Mouse (Mus musculus) heart, adult 2 months (tissue): ENCODE measurements at regions not wholly inside any gene's neighbourhood (a gene's known extent, or its start where the extent isn't known, plus 50 kb on each side); places are given as distances from the start of the nearest gene placed in this dataset.
"Not testable (repeated sequence)": the region's sequence is repeated elsewhere in the genome, so short reads cannot be mapped to it uniquely, and the experiment has no call there.

Source experiments
- DNase-seq, 2 experiments: peaks; one replicate each; pipeline ENCODE4 v3.0.0; 2021
- H3K27ac ChIP-seq: fragments of 200-600 bp; 2 replicates; pipeline ENCODE4 v1.8.1; 2022
- H3K27me3 ChIP-seq: fragments of 200-500 bp; 2 replicates; pipeline ENCODE4 v1.6.1; 2012; ENCODE audit warnings: mild to moderate bottlenecking, low read length, inconsistent platforms, mixed read lengths; ENCODE audit not compliant: control insufficient read depth, insufficient read depth
- H3K36me3 ChIP-seq: fragments of 200-500 bp; 2 replicates; pipeline ENCODE4 v1.6.1; 2012; ENCODE audit warnings: low read length, inconsistent platforms; ENCODE audit not compliant: control insufficient read depth, insufficient read depth
- H3K4me1 ChIP-seq: fragments of 200-500 bp; 2 replicates; pipeline ENCODE4 v1.6.1; 2011; ENCODE audit warnings: low read length; ENCODE audit not compliant: control insufficient read depth, insufficient read depth
- H3K4me3 ChIP-seq: fragments of 200-600 bp; 2 replicates; pipeline ENCODE4 v1.8.1; 2022
- H3K79me2 ChIP-seq: fragments of 200-500 bp; replicated peaks from 2 replicates; pipeline ENCODE4 v1.6.1; 2012; ENCODE audit warnings: mild to moderate bottlenecking, inconsistent platforms, low read length, moderate library complexity, mixed read lengths; ENCODE audit not compliant: control insufficient read depth, insufficient read depth
- H3K9ac ChIP-seq: fragments of 200-500 bp; 2 replicates; pipeline ENCODE4 v1.6.1; 2012; ENCODE audit warnings: low read depth, mild to moderate bottlenecking, control low read depth, inconsistent platforms, low read length, mixed read lengths
- CTCF ChIP-seq: fragments of 200-600 bp; IDR thresholded peaks from 2 replicates; pipeline ENCODE4 v1.8.1; 2022; ENCODE audit warnings: antibody characterized with exemption, mild to moderate bottlenecking, moderate library complexity
- EP300 ChIP-seq: fragments of 200-500 bp; IDR thresholded peaks from 2 replicates; pipeline ENCODE4 v1.6.1; 2011; ENCODE audit warnings: low read depth, low read length, control low read depth; ENCODE audit not compliant: insufficient read depth
- POLR2A ChIP-seq: fragments of 200-500 bp; IDR thresholded peaks from 2 replicates; pipeline ENCODE4 v1.6.1; 2011; ENCODE audit warnings: mild to moderate bottlenecking, low read depth, low read length, control low read depth; ENCODE audit not compliant: insufficient read depth
- WGBS: fragments of 180-500 bp; shearing (Covaris S2); methylation state at CpG from one replicate; pipeline ENCODE4 v1.1.7; 2018; 5-methylcytosine and 5-hydroxymethylcytosine counted together
- intact Hi-C: fragments of 180-260 bp; cut with DNase I; formaldehyde crosslinking; loops from one replicate; pipeline ENCODE4 v1.15.1; 2025

GRCm38 (mm10) chr4:145455573-145455972 lies 55.0 kb upstream of the Zfp990 start:
- intact Hi-C loops, DNase-seq, H3K9ac ChIP-seq, H3K27ac ChIP-seq, H3K36me3 ChIP-seq, H3K79me2 ChIP-seq, H3K4me3 ChIP-seq, H3K4me1 ChIP-seq, H3K27me3 ChIP-seq: not testable (repeated sequence)
- WGBS = 88% methylated on average over 16 of the region's 16 CpGs

- Histone ChIP-seq H3K9ac (no peak overlapping the region), H3K36me3 (no peaks in the 10 kb centered on the region), H3K27me3 (no peaks in the 10 kb centered on the region), H3K79me2 (no peaks in the 10 kb centered on the region), H3K4me1 (no peaks in the 10 kb centered on the region), H3K27ac (no peak overlapping the region), H3K4me3 (no peak overlapping the region)
- no peak for DNase-seq
- intact Hi-C loops = loop anchor here (5.0 kb wide), 1 partner anchor 1474 kb away; no protein-coding TSS in a partner anchor
- no peak for TF ChIP-seq CTCF
- no peak for TF ChIP-seq EP300
- no peak for TF ChIP-seq POLR2A
- 66% methylated on average over 2 of the region's 2 CpGs for WGBS
Observed at GRCm38 (mm10) chr4:145448586-145448985, 62.0 kb upstream of the Zfp990 start.

- H3K79me2 ChIP-seq = not testable (repeated sequence)
Observed at GRCm38 (mm10) chr4:145436718-145437117, 73.8 kb upstream of the Zfp990 start.

GRCm38 (mm10) chr4:145434519-145434918 lies 76.0 kb upstream of the Zfp990 start:
- Histone ChIP-seq H3K4me1 (no peaks in the 10 kb centered on the region), H3K27me3 (no peaks in the 10 kb centered on the region; the same call in 1 of the 2 replicates), H3K9ac (no peak overlapping the region), H3K36me3 (no peaks in the 10 kb centered on the region), H3K27ac (no peak overlapping the region), H3K79me2 (no peaks in the 10 kb centered on the region), H3K4me3 (no peak overlapping the region)
- TF ChIP-seq CTCF (no peak), EP300 (no peak), POLR2A (no peak)
- WGBS = 67% methylated on average over 1 of the region's 1 CpGs
- no peak for DNase-seq
- intact Hi-C loops = no loop called here

More at GRCm38 (mm10) chr4:145436718-145437117, 73.8 kb upstream of the Zfp990 start:
- H3K9ac ChIP-seq, H3K27ac ChIP-seq, H3K36me3 ChIP-seq, H3K4me3 ChIP-seq, intact Hi-C loops, DNase-seq, H3K4me1 ChIP-seq, H3K27me3 ChIP-seq: not testable (repeated sequence)
- 65% methylated on average over 1 of the region's 1 CpGs for WGBS

GRCm38 (mm10) chr4:145434071-145434470 lies 76.5 kb upstream of the Zfp990 start:
- TF ChIP-seq EP300 (no peak), POLR2A (no peak), CTCF (no peak)
- intact Hi-C loops = no loop called here
- DNase-seq = no peak
- Histone ChIP-seq H3K79me2 (no peaks in the 10 kb centered on the region), H3K36me3 (no peaks in the 10 kb centered on the region), H3K27me3 (no peaks in the 10 kb centered on the region; the same call in 1 of the 2 replicates), H3K4me3 (no peak overlapping the region), H3K9ac (no peak overlapping the region), H3K4me1 (no peaks in the 10 kb centered on the region), H3K27ac (no peak overlapping the region)
- WGBS = 63% methylated on average over 6 of the region's 6 CpGs

- H3K27ac ChIP-seq, H3K27me3 ChIP-seq, H3K79me2 ChIP-seq, H3K4me1 ChIP-seq, H3K36me3 ChIP-seq, H3K9ac ChIP-seq, H3K4me3 ChIP-seq, DNase-seq, intact Hi-C loops: not testable (repeated sequence)
- 34% methylated on average over 1 of the region's 1 CpGs for WGBS
Observed at GRCm38 (mm10) chr4:145433235-145433634, 77.3 kb upstream of the Zfp990 start.
